In the genomic region with DNA sequence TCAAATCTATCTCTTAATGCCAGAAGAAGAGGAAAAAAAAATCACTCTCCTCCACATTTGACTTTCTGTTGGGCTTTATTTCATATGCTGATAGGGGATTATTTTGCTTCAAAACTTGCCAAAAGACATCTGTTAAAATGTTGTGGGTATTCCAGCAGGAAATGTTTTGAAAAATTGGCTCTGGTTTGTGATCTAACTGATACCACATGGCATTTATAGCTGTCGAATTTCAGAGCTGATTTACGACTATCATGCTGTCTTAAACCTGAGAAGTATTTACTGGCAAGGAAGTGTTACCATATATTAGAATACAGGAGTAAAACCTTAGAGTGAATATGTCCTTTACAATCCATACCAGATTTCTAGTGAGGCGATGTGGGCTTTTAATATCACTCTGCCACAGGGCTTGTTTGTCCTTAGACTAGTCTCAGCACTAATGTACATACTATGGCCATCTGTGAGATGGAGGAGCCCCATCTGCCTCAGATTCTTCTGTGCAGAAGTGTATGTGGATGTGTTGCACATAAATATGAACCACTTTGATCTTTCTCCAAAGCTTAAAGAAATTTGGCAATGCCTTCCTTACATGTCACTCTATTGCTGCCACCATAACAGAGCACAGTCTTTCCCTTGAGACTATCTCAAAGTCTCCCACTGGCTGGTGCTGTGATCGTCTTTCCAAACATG, we compare ENCODE assay signal across 30 mouse cellular contexts.
A peak's percentile ranks its signal among the peaks of the same experiment; 100 is the strongest.
DNase-seq lines count a peak whose midpoint lies in the region; ATAC-seq and TF ChIP-seq lines count a peak whose summit lies in the region.
"Had no signal": no experiment of that assay in that cellular context is flagged by ENCODE, and none has a peak within 500 bp of the region (broad histone marks: within the 10 kb centered on the region; RNA-seq: fewer than 3 reads in every experiment).

No protein-coding gene starts in this region.

- peak; percentile 74 for DNase-seq in forebrain, embryonic 14.5 days (ENCODE audit: low spot score)
- no peak for DNase-seq in forebrain, embryonic 11.5 days (ENCODE audit: low spot score)
- DNase-seq in layer of hippocampus, adult 11-12 months (ENCODE audit: low spot score) = peak; percentile 6
- DNase-seq in layer of hippocampus, postnatal 36 days = no peak
- DNase-seq in brain, embryonic 18.5 days (ENCODE audit: low read depth, low spot score) = peak; percentile 32
- DNase-seq in limb, embryonic 14.5 days (ENCODE audit: low spot score) = peak; percentile 51
- no peak for DNase-seq in heart, postnatal 4 days
- DNase-seq: adrenal gland, postnatal 14 days; cerebellum, adult 8-10 months; cerebellum, postnatal 36 days; gastrocnemius, postnatal 25 days; heart, adult 11 months; kidney, postnatal 25 days; liver; lung, adult 2 months; spleen, adult 18-20 months; thymus, postnatal 14 days had no signal

- no peaks in the 10 kb centered on the region for H3K27me3 ChIP-seq in forebrain, embryonic 14.5 days (replicated peaks; ENCODE audit: control insufficient read depth, insufficient read depth, low read length)
- peaks cover 10% of the 10 kb centered on the region for H3K27me3 ChIP-seq in forebrain, embryonic 11.5 days (ENCODE audit: control insufficient read depth, insufficient read depth, low read length)
- H3K27me3 ChIP-seq in limb, embryonic 14.5 days (ENCODE audit: control insufficient read depth, insufficient read depth, low read length) = peaks cover 5% of the 10 kb centered on the region; the same call in 1 of the 2 replicates
- no peaks in the 10 kb centered on the region; the same call in 1 of the 2 replicates for H3K27me3 ChIP-seq in intestine, postnatal 0 days (replicated peaks; ENCODE audit: control insufficient read depth, insufficient read depth, low read length)
- H3K27me3 ChIP-seq: heart, embryonic 15.5 days; intestine, embryonic 15.5 days had no signal

- H3K4me3 ChIP-seq in forebrain, embryonic 14.5 days (ENCODE audit: low read depth, low read length) = no peak overlapping the region
- no peak overlapping the region for H3K4me3 ChIP-seq in forebrain, embryonic 11.5 days (ENCODE audit: low read depth, low read length)
- H3K4me3 ChIP-seq in limb, embryonic 14.5 days (replicated peaks; ENCODE audit: low read length) = no peak overlapping the region
- H3K4me3 ChIP-seq in intestine, postnatal 0 days (ENCODE audit: low read depth, low read length) = no peak overlapping the region
- H3K4me3 ChIP-seq: embryonic facial prominence, embryonic 13.5 days; erythroblast, embryonic 14.5 days; heart, embryonic 10.5 days; heart, embryonic 15.5 days; hindbrain, embryonic 12.5 days; intestine, embryonic 15.5 days; layer of hippocampus, adult 2 months had no signal

- H3K27ac ChIP-seq in forebrain, embryonic 14.5 days (ENCODE audit: low read depth, low read length) = no peak overlapping the region
- no peak overlapping the region for H3K27ac ChIP-seq in forebrain, embryonic 11.5 days (ENCODE audit: low read depth, low read length)
- H3K27ac ChIP-seq in limb, embryonic 14.5 days (replicated peaks; ENCODE audit: low read depth, low read length) = no peak overlapping the region
- no peak overlapping the region for H3K27ac ChIP-seq in intestine, postnatal 0 days (ENCODE audit: low read depth, low read length)
- H3K27ac ChIP-seq: embryonic facial prominence, embryonic 13.5 days; heart, embryonic 10.5 days; heart, embryonic 15.5 days; hindbrain, embryonic 12.5 days; hindbrain, postnatal 0 days; intestine, embryonic 15.5 days; layer of hippocampus, adult 2 months; liver, embryonic 14.5 days had no signal

- no peak overlapping the region for H3K9ac ChIP-seq in forebrain, embryonic 14.5 days (ENCODE audit: low read length)
- H3K9ac ChIP-seq in forebrain, embryonic 11.5 days (ENCODE audit: low read length) = no peak overlapping the region
- H3K9ac ChIP-seq in limb, embryonic 14.5 days (ENCODE audit: low read depth, low read length, severe bottlenecking) = no peak overlapping the region
- H3K9ac ChIP-seq in intestine, postnatal 0 days (ENCODE audit: low read depth, low read length) = no peak overlapping the region
- H3K9ac ChIP-seq: embryonic facial prominence, embryonic 13.5 days; heart, embryonic 15.5 days; hindbrain, embryonic 12.5 days; intestine, embryonic 15.5 days; liver, embryonic 14.5 days had no signal

- 71% methylated on average over 4 of the region's 4 CpGs for WGBS in forebrain, embryonic 14.5 days
- WGBS in forebrain, embryonic 11.5 days = 83% methylated on average over 4 of the region's 4 CpGs
- 45% methylated on average over 4 of the region's 4 CpGs for WGBS in limb, embryonic 14.5 days
- 57% methylated on average over 4 of the region's 4 CpGs for WGBS in intestine, postnatal 0 days

- no peaks in the 10 kb centered on the region for H3K4me1 ChIP-seq in forebrain, embryonic 14.5 days (ENCODE audit: control insufficient read depth, insufficient read depth, low read length)
- no peaks in the 10 kb centered on the region for H3K4me1 ChIP-seq in forebrain, embryonic 11.5 days (replicated peaks; ENCODE audit: control insufficient read depth, insufficient read depth, low read length)
- no peaks in the 10 kb centered on the region for H3K4me1 ChIP-seq in limb, embryonic 14.5 days (ENCODE audit: control insufficient read depth, insufficient read depth, low read length)
- no peaks in the 10 kb centered on the region for H3K4me1 ChIP-seq in intestine, postnatal 0 days (replicated peaks; ENCODE audit: control insufficient read depth, insufficient read depth, low read length)
- H3K4me1 ChIP-seq: embryonic facial prominence, embryonic 13.5 days; heart, embryonic 10.5 days; heart, embryonic 15.5 days; hindbrain, embryonic 12.5 days; intestine, embryonic 15.5 days had no signal

- no peaks in the 10 kb centered on the region for H3K9me3 ChIP-seq in forebrain, embryonic 14.5 days (replicated peaks; ENCODE audit: control insufficient read depth, low read length)
- no peaks in the 10 kb centered on the region for H3K9me3 ChIP-seq in forebrain, embryonic 11.5 days (ENCODE audit: control insufficient read depth, low read length)
- no peaks in the 10 kb centered on the region for H3K9me3 ChIP-seq in limb, embryonic 14.5 days (ENCODE audit: control insufficient read depth, low read length)
- no peaks in the 10 kb centered on the region for H3K9me3 ChIP-seq in intestine, postnatal 0 days (ENCODE audit: control insufficient read depth)
- H3K9me3 ChIP-seq: embryonic facial prominence, embryonic 13.5 days; heart, embryonic 10.5 days; heart, embryonic 15.5 days; hindbrain, embryonic 12.5 days; intestine, embryonic 15.5 days had no signal

- no peak for TF ChIP-seq POLR2A in limb, embryonic 14.5 days (IDR thresholded peaks at IDR 0.05; ENCODE audit: borderline replicate concordance, extremely low read depth, insufficient read depth, insufficient read length)

- no peaks in the 10 kb centered on the region for H3K36me3 ChIP-seq in forebrain, embryonic 14.5 days (ENCODE audit: control insufficient read depth, insufficient read depth, low read length)
- no peaks in the 10 kb centered on the region for H3K36me3 ChIP-seq in forebrain, embryonic 11.5 days (ENCODE audit: control insufficient read depth, insufficient read depth, low read length)
- H3K36me3 ChIP-seq in limb, embryonic 14.5 days (ENCODE audit: control insufficient read depth, insufficient read depth, low read length) = no peaks in the 10 kb centered on the region
- H3K36me3 ChIP-seq in intestine, postnatal 0 days (ENCODE audit: control insufficient read depth, insufficient read depth) = no peaks in the 10 kb centered on the region
- H3K36me3 ChIP-seq: embryonic facial prominence, embryonic 13.5 days; heart, embryonic 10.5 days; heart, embryonic 15.5 days; hindbrain, embryonic 12.5 days; intestine, embryonic 15.5 days had no signal

- peak; percentile 86; the same call in 1 of the 2 replicates for ATAC-seq in forebrain, embryonic 14.5 days
- ATAC-seq in forebrain, embryonic 11.5 days (replicated peaks; ENCODE audit: low FRiP score) = no peak
- ATAC-seq in limb, embryonic 14.5 days (ENCODE audit: low FRiP score, low read depth) = no peak
- no peak for ATAC-seq in intestine, postnatal 0 days
- ATAC-seq: hindbrain, postnatal 0 days; intestine, embryonic 15.5 days; midbrain, embryonic 16.5 days; Patski had no signal

- no peak for TF ChIP-seq CTCF in intestine, postnatal 0 days (IDR thresholded peaks at IDR 0.05; ENCODE audit: low read depth)

- no peak overlapping the region for H3K4me2 ChIP-seq in forebrain, embryonic 14.5 days (ENCODE audit: low read length)
- no peak overlapping the region for H3K4me2 ChIP-seq in forebrain, embryonic 11.5 days (ENCODE audit: low read depth, low read length, severe bottlenecking)
- no peak overlapping the region for H3K4me2 ChIP-seq in limb, embryonic 14.5 days (replicated peaks; ENCODE audit: low read depth, low read length, severe bottlenecking)
- H3K4me2 ChIP-seq in intestine, postnatal 0 days (replicated peaks; ENCODE audit: low read depth) = no peak overlapping the region
- H3K4me2 ChIP-seq: embryonic facial prominence, embryonic 13.5 days; heart, embryonic 15.5 days; hindbrain, embryonic 12.5 days; intestine, embryonic 15.5 days; midbrain, embryonic 11.5 days had no signal

Comparison
In these comparisons a context has a peak if more than half of its experiments do, and no peak if none do; other contexts are left out.
1. DNase-seq: peak in forebrain, embryonic 14.5 days (single experiment), layer of hippocampus, adult 11-12 months (single experiment), brain, embryonic 18.5 days (single experiment) and limb, embryonic 14.5 days (single experiment); none in forebrain, embryonic 11.5 days (single experiment), layer of hippocampus, postnatal 36 days (0 of 2) and heart, postnatal 4 days (single experiment).